Mouse (Mus musculus): ENCODE results near the gene Ric8a. TPM values are rescaled to one million over a fixed set of nuclear protein-coding genes. Genes with fewer than 3 reads are reported as not detected.
A peak's percentile ranks its signal among the peaks of the same experiment; 100 is the strongest.

Ric8a gene
- polyA plus RNA-seq, 1 experiment = 61.2 TPM

DNA sequence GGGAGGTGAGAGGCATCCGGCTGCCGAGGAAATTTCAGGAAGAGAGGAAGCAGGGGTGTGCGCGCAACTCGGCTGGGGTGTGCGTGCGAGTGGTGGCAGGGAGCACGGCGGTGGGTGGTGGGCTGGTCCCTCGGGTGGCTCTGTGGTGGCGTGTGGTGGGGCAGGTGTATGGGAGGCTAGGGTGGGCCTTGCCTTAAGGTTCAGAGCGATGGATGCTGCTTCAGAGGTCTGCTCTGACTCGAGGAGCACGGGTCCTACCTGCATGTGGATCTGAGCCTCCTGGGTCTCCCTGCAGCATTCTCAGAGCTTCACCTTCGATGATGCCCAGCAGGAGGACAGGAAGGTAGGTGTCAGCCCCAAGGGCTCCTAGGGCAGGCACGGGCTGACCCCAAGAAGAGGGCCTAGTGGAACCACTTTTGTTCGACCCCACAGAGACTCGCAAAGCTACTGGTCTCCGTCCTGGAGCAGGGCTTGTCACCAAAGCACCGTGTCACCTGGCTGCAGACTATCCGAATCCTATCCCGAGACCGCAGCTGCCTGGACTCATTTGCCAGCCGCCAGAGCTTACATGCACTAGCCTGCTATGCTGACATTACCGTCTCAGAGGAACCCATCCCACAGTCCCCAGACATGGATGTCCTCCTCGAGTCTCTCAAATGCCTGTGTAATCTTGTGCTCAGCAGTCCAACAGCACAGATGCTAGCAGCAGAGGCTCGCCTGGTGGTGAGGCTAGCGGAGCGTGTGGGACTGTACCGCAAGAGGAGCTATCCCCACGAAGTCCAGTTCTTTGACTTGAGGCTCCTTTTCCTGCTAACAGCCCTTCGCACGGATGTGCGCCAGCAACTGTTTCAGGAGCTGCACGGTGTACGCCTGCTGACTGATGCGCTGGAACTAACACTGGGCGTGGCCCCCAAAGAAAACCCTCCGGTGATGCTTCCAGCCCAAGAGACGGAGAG is 1.1 kb downstream of the Ric8a start, which contains the start of gene Bet1l:
Gene Bet1l, minus strand, starts transcription at position 28 of the 956 bp plus-strand sequence.
- no peak for TF ChIP-seq CTCF (IDR thresholded peaks at IDR 0.05; ENCODE audit: low read depth, low read length)
- TF ChIP-seq POLR2A (IDR thresholded peaks at IDR 0.05; ENCODE audit: borderline replicate concordance, low read depth, low read length) = no peak
- peak within 1 kb of the TSS; percentile 83 for H3K27ac ChIP-seq (ENCODE audit: insufficient read depth, low read depth, low read length)
- peaks cover 12% of the 10 kb centered on the region; the same call in 1 of the 2 replicates for H3K4me1 ChIP-seq (ENCODE audit: control insufficient read depth, insufficient read depth, low read length)
- H3K4me3 ChIP-seq (ENCODE audit: insufficient read depth, low read length) = peak within 1 kb of the TSS; percentile 86

DNA sequence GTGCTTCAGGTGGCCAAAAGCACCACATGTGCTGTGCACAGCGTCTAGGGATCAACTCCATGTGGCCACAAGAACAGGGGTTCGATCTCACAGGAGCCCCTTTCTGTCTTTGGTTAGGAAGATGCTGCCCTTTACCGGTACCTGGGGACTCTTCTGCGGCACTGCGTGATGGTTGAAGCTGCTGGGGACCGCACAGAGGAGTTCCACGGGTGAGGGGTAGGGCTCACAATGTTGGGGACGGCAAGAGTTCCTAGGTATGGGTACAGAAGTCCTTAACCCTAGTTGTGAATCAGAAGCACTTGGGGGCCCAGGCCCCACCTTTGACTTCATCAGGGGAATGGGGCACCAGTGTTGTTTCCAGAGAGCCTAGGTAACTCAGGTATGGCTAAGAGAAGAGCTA is 2.0 kb downstream of the Ric8a start:
- Histone ChIP-seq H3K27ac (ENCODE audit: insufficient read depth, low read depth, low read length) (no peak overlapping the region), H3K4me1 (ENCODE audit: control insufficient read depth, insufficient read depth, low read length) (peaks cover 12% of the 10 kb centered on the region; the same call in 1 of the 2 replicates), H3K4me3 (ENCODE audit: insufficient read depth, low read length) (peak overlapping the region; percentile 86)
- no peak for TF ChIP-seq CTCF (IDR thresholded peaks at IDR 0.05; ENCODE audit: low read depth, low read length)
- no peak for TF ChIP-seq POLR2A (IDR thresholded peaks at IDR 0.05; ENCODE audit: borderline replicate concordance, low read depth, low read length)

- TF ChIP-seq CTCF (IDR thresholded peaks at IDR 0.05; ENCODE audit: low read depth, low read length) (no peak), POLR2A (IDR thresholded peaks at IDR 0.05; ENCODE audit: borderline replicate concordance, low read depth, low read length) (no peak)
- Histone ChIP-seq H3K4me3 (ENCODE audit: insufficient read depth, low read length) (no peak overlapping the region), H3K4me1 (ENCODE audit: control insufficient read depth, insufficient read depth, low read length) (peaks cover 10% of the 10 kb centered on the region; the same call in 1 of the 2 replicates), H3K27ac (ENCODE audit: insufficient read depth, low read depth, low read length) (no peak overlapping the region)
Measured at GRCm38 (mm10) chr7:140859997-140860396, 3.2 kb downstream of the Ric8a start.

DNA sequence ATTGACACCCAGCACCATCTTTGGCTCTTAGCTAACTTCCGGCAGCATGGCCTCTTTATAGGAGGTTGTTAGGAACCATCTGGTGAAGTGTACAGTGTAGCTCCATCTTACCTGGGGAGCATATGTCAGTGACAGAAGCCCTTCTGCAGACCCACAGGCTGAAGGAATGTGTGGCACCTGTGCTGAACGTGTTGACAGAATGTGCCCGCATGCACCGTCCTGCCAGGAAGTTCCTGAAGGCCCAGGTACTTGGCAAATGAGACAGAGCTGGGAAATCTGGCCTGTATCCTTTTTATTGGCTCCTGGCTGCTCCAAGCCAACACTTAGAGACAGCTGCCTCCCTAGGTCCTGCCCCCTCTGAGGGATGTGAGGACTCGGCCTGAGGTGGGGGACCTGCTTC is 4.0 kb downstream of the Ric8a start:
- TF ChIP-seq POLR2A (IDR thresholded peaks at IDR 0.05; ENCODE audit: borderline replicate concordance, low read depth, low read length) (no peak), CTCF (IDR thresholded peaks at IDR 0.05; ENCODE audit: low read depth, low read length) (no peak)
- H3K4me1 ChIP-seq (ENCODE audit: control insufficient read depth, insufficient read depth, low read length) = peaks cover 7% of the 10 kb centered on the region; the same call in 1 of the 2 replicates
- no peak overlapping the region for H3K27ac ChIP-seq (ENCODE audit: insufficient read depth, low read depth, low read length)
- H3K4me3 ChIP-seq (ENCODE audit: insufficient read depth, low read length) = no peak overlapping the region

DNA sequence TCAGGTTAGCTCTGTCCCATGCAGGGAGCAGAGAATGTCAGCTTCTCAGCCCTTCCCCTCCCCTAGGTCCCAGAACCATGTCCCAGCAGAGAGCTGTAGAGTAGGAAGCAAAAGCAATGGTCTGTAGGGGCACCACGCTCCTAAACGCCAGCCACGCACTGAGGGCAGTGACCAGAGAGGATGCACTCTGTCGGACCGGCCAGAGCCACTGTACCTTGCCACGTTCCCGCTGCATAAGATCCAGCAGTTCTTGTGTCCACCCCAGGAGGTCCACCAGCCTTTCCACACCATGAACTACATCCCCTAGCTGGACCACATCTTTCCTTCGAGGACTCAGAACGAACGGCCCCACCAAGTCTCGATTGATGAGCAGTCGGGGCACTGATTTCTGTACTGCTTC is 8.0 kb downstream of the Ric8a start:
- no peak for TF ChIP-seq POLR2A (IDR thresholded peaks at IDR 0.05; ENCODE audit: borderline replicate concordance, low read depth, low read length)
- TF ChIP-seq CTCF (IDR thresholded peaks at IDR 0.05; ENCODE audit: low read depth, low read length) = no peak
- H3K4me1 ChIP-seq (ENCODE audit: control insufficient read depth, insufficient read depth, low read length) = no peaks in the 10 kb centered on the region
- H3K4me3 ChIP-seq (ENCODE audit: insufficient read depth, low read length) = no peak overlapping the region
- H3K27ac ChIP-seq (ENCODE audit: insufficient read depth, low read depth, low read length) = no peak overlapping the region

GRCm38 (mm10) chr7:140874224-140874623 is 17.5 kb downstream of the Ric8a start:
- TF ChIP-seq CTCF (IDR thresholded peaks at IDR 0.05; ENCODE audit: low read depth, low read length) (no peak), POLR2A (IDR thresholded peaks at IDR 0.05; ENCODE audit: borderline replicate concordance, low read depth, low read length) (no peak)

DNA sequence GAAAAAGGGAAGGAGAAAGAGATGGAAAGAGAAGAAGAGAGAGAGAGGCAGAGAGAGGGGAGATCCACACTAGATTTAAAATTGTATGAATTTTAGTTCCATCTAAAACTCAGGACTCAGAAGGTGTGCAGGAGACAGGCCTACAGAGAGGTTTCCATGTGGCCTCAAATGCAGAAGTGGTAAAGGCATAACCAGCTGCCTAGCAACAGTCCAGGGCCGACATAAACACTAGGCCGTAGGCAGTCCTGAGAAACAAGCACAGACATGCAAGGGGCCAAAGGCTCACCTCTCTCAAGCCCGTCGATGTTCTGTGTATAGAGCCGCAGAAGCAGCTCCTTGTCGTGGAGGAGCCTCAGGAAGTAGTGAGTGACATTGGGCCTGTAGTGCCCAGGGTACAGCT is 20.6 kb downstream of the Ric8a start:
- H3K4me1 ChIP-seq (ENCODE audit: control insufficient read depth, insufficient read depth, low read length) = peaks cover 58% of the 10 kb centered on the region
- H3K27ac ChIP-seq (ENCODE audit: insufficient read depth, low read depth, low read length) = peak overlapping the region; percentile 33
- TF ChIP-seq CTCF (IDR thresholded peaks at IDR 0.05; ENCODE audit: low read depth, low read length) (no peak), POLR2A (IDR thresholded peaks at IDR 0.05; ENCODE audit: borderline replicate concordance, low read depth, low read length) (no peak)
- no peak overlapping the region for H3K4me3 ChIP-seq (ENCODE audit: insufficient read depth, low read length)

More at GRCm38 (mm10) chr7:140874224-140874623, 17.5 kb downstream of the Ric8a start:
- Histone ChIP-seq H3K4me1 (ENCODE audit: control insufficient read depth, insufficient read depth, low read length) (peaks cover 48% of the 10 kb centered on the region), H3K27ac (ENCODE audit: insufficient read depth, low read depth, low read length) (peak overlapping the region; percentile 60), H3K4me3 (ENCODE audit: insufficient read depth, low read length) (no peak overlapping the region)

GRCm38 (mm10) chr7:140879355-140879754 is 22.6 kb downstream of the Ric8a start:
- Histone ChIP-seq H3K4me1 (ENCODE audit: control insufficient read depth, insufficient read depth, low read length) (peaks cover 55% of the 10 kb centered on the region), H3K27ac (ENCODE audit: insufficient read depth, low read depth, low read length) (peak overlapping the region; percentile 26), H3K4me3 (ENCODE audit: insufficient read depth, low read length) (peak overlapping the region; percentile 19)
- TF ChIP-seq POLR2A (IDR thresholded peaks at IDR 0.05; ENCODE audit: borderline replicate concordance, low read depth, low read length) (no peak), CTCF (IDR thresholded peaks at IDR 0.05; ENCODE audit: low read depth, low read length) (no peak)

GRCm38 (mm10) chr7:140880419-140880818 is 23.7 kb downstream of the Ric8a start:
- Histone ChIP-seq H3K4me1 (ENCODE audit: control insufficient read depth, insufficient read depth, low read length) (peaks cover 48% of the 10 kb centered on the region), H3K27ac (ENCODE audit: insufficient read depth, low read depth, low read length) (no peak overlapping the region), H3K4me3 (ENCODE audit: insufficient read depth, low read length) (peak overlapping the region; percentile 5; the same call in 1 of the 2 replicates)
- TF ChIP-seq POLR2A (IDR thresholded peaks at IDR 0.05; ENCODE audit: borderline replicate concordance, low read depth, low read length) (no peak), CTCF (IDR thresholded peaks at IDR 0.05; ENCODE audit: low read depth, low read length) (no peak)
